Mouse (Mus musculus) heart, embryonic 15.5 days (tissue): ENCODE measurements around the gene Cul7. TPM values are rescaled to one million over a fixed set of nuclear protein-coding genes. Genes with fewer than 3 reads are reported as not detected.
A peak's percentile ranks its signal among the peaks of the same experiment; 100 is the strongest.

Source experiments
- ATAC-seq: fragments of 200-750 bp; cut with Nextera tagmentation; replicated peaks from 2 replicates; pipeline ENCODE4 v1.8.0; 2017; ENCODE audit warnings: low read depth, moderate TSS enrichment; ENCODE audit not compliant: insufficient number of reproducible peaks, insufficient read depth, low FRiP score
- H3K27ac ChIP-seq: fragments of 300-500 bp; sonication (generic); 2 replicates; pipeline ENCODE4 v1.5.1; 2015; ENCODE audit warnings: mild to moderate bottlenecking, inconsistent platforms
- H3K27me3 ChIP-seq: fragments of 300-500 bp; sonication (generic); 2 replicates; pipeline ENCODE4 v1.6.1; 2015; ENCODE audit warnings: inconsistent platforms
- H3K36me3 ChIP-seq: fragments of 300-500 bp; sonication (generic); 2 replicates; pipeline ENCODE4 v1.6.1; 2015; ENCODE audit warnings: mild to moderate bottlenecking, inconsistent platforms
- H3K4me1 ChIP-seq: fragments of 300-500 bp; sonication (generic); replicated peaks from 2 replicates; pipeline ENCODE4 v1.6.1; 2015; ENCODE audit warnings: inconsistent platforms
- H3K4me2 ChIP-seq: fragments of 300-500 bp; sonication (generic); 2 replicates; pipeline ENCODE4 v1.6.1; 2015; ENCODE audit warnings: inconsistent platforms, mild to moderate bottlenecking, moderate library complexity
- H3K4me3 ChIP-seq: fragments of 300-500 bp; sonication (generic); 2 replicates; pipeline ENCODE4 v1.5.1; 2015; ENCODE audit warnings: mild to moderate bottlenecking, inconsistent platforms
- H3K9ac ChIP-seq: fragments of 300-500 bp; sonication (generic); 2 replicates; pipeline ENCODE4 v1.6.1; 2015; ENCODE audit warnings: mild to moderate bottlenecking, inconsistent platforms
- H3K9me3 ChIP-seq: fragments of 300-500 bp; sonication (generic); replicated peaks from 2 replicates; pipeline ENCODE4 v1.6.1; 2016; ENCODE audit warnings: inconsistent platforms
- WGBS: fragments of 180-500 bp; shearing (Covaris S2); methylation state at CpG from one replicate; pipeline ENCODE4 v1.1.7; 2015; ENCODE audit warnings: mixed read lengths; 5-methylcytosine and 5-hydroxymethylcytosine counted together
- polyA plus RNA-seq: library from polyadenylated mRNA; unstranded; fragments of >200 nt; fragmentation: Nextera tagmentation; extraction: Ambion mirVana; gene quantifications from 2 replicates; pipeline ENCODE4 v1.2.1, GENCODE M21; 2015

The Cul7 gene
- polyA plus RNA-seq, 1 experiment from 2014 or later, result 32.8 TPM

DNA sequence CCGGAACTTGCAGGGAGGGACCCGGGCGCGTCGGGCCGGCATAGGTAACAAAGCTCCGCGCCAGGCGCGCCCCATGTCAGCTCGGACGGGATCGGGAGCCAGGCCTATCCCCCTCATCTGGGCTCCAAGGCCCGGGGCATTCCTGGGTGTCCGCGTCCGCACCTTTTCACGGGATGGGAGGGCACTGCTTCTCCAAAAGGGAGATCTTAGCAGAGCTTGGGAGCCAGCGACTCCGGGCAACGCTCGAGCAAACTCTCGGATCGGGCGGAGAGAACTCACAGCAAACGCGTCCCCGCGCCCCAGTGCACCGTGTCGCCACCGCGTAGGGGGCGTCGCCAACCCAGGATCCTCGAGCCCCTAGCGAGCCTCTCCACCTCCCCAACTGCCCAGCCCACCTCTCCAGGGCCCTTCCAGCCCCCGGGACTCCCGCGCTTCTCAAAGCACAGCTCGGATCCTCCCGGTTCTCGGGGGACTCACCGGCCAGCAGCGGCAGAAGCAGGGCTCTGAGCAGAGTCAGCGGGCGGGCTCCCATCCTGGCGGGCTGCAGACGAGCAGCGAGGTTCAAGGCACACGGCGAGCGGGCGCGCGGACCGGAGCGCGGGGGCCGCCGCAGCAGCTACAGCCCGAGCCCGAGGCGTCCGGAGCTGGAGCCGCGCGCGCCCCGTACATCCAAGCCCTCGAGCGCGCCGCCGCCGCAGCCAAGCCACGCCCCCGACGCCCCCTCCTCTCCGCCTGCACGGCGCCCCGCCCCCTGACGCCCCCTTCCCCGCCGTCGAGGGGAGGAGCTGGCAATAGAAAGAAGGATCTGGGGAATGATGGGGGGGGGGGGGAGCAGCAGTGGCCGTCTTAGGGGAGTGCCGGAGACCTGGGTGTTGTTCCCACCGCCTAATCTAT is 21.1 kb upstream of the Cul7 start, which contains the start of gene Ptk7:
Gene Ptk7, minus strand, starts transcription at position 714 of the 894 bp plus-strand sequence.
- Histone ChIP-seq H3K9ac (peak within 1 kb of the TSS; percentile 98), H3K4me1 (peaks cover 43% of the 10 kb centered on the region), H3K4me2 (peak within 1 kb of the TSS; percentile 73), H3K27ac (peak within 1 kb of the TSS; percentile 96), H3K27me3 (no peaks in the 10 kb centered on the region), H3K9me3 (no peaks in the 10 kb centered on the region), H3K36me3 (peaks cover 14% of the 10 kb centered on the region), H3K4me3 (peak within 1 kb of the TSS; percentile 93)
- under 1% methylated on average over 82 of the region's 90 CpGs for WGBS
- ATAC-seq, result peak; percentile 71

DNA sequence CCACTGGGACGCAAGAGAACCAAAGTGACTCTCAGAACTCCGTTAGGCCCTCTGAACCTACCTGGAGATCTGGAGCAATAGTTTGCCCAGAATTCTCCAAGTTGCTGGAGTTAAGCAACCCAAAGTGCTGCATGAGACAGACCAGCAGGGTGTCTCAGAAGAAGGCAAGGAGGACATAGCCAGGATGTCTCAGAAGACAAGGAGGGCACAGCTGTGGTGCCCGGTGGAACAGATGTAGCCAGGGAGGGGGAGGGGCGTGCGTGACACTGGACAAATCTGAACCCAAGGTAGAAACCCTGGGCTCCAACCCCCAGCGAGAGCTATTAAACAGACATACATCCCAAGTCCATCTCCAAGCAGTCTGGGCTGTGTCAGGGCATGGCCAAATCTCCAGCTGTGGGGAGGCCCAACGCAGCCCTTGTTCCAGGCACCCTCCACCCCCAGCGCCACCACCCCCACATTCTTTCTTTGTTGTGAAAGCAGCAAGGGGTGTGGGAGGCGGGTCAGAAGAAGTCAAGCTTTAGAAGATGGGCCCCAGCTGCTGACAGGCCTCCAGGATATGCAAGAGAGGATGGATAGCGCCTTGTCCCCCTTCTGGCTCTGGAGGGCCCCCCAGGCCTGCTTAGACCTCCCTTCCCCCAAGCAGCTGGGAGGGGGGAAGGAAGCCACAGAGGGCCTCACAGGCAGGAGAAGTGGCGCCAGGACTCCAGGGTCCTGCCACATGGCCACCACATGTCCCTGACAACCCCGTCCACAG is 20.3 kb upstream of the Cul7 start:
- Histone ChIP-seq H3K4me3 (peak overlapping the region; percentile 93), H3K27ac (peak overlapping the region; percentile 96), H3K9me3 (no peaks in the 10 kb centered on the region), H3K36me3 (peaks cover 14% of the 10 kb centered on the region), H3K9ac (peak overlapping the region; percentile 98), H3K4me2 (peak overlapping the region; percentile 73), H3K27me3 (no peaks in the 10 kb centered on the region), H3K4me1 (peaks cover 34% of the 10 kb centered on the region)
- whole genome bisulfite sequencing, result 10% methylated on average over 12 of the region's 12 CpGs
- ATAC-seq, result peak; percentile 56

DNA sequence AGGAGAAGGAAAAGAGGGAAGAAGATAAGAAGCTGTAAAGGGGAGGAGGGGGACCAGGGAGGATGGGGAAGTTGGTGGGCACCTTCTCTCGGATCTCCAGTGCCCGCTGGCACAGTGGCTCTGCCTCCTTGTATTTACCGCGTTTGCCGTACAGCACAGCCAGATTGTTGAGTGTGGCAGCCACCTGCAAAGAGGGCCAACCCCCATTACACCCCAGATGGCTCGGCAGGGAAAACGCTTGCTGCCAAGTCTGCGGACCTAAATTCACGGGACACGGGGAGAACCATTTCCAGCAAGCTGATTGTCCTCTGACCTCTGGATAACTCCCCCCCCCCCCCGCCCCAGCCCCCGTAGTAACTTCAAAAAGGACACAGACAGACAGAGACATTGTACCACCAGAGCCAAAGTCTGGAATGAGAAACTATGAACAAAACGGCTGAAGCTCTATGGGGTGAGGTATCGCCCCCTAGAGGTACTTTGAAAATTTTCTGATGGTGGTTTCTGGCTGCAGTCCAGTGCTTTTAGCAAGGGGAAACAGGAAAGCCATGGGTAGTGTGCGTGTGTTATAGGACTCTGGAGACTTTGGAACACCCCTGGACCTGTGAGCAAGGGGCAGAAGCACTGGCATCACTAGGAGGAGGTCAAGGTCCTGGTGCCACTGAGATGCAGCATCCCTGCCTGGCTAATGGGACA is 13.2 kb upstream of the Cul7 start:
- H3K27ac ChIP-seq, result 0 out of 2 replicates have a peak overlapping the region, but pooled peaks have one; percentile 2
- WGBS, result 18% methylated on average over 15 of the region's 15 CpGs
- H3K27me3 ChIP-seq, result no peaks in the 10 kb centered on the region
- ATAC-seq, result no peak
- H3K36me3 ChIP-seq, result peaks cover 32% of the 10 kb centered on the region
- no peaks in the 10 kb centered on the region for H3K9me3 ChIP-seq
- peak overlapping the region; percentile 50 for H3K4me2 ChIP-seq
- H3K9ac ChIP-seq, result no peak overlapping the region
- no peak overlapping the region; the same call in 1 of the 2 replicates for H3K4me3 ChIP-seq
- H3K4me1 ChIP-seq, result peaks cover 8% of the 10 kb centered on the region

DNA sequence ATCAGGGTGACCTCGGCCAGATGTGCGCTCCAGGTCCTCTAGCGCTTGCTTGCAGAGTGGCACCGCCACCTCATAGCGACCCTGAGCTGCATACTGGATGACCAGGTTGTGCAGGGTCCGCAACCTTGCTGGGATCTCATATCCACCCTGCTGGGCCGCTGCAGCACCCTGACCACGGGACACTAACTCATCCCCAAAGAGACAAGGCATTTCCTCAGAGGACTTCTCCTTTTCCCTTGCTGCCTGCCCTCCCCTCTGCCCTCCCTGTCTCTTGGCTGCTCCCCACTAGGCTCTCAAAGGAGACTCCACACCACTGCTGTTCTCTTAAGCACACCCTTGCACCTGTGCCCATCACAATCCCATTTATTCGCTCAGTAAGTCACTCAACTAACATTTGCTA is 10.2 kb upstream of the Cul7 start:
- 83% methylated on average over 7 of the region's 9 CpGs for WGBS
- Histone ChIP-seq H3K4me1 (peaks cover 17% of the 10 kb centered on the region), H3K9ac (no peak overlapping the region), H3K9me3 (no peaks in the 10 kb centered on the region), H3K27me3 (no peaks in the 10 kb centered on the region), H3K4me2 (no peak overlapping the region), H3K36me3 (peaks cover 31% of the 10 kb centered on the region), H3K4me3 (no peak overlapping the region), H3K27ac (no peak overlapping the region)
- ATAC-seq, result no peak

DNA sequence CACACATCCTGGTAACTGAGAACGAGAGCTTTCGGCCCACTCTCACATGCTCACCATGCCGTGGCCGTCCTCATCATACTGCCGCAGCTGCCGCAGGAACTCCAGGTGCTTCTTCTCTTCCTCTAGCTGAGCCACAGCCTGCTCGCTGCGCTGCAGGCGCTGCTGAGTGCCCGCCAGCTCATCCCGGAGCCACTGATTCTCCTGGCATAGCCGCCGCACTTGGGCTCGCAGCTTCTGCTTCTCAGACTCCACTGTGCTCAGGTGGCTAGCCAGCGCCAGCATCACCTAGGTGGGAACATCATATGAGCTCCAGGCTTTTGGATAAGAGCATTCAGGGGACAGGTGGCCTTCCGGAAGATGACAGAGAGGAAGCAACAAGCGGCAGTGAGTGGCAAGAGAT is 8.1 kb upstream of the Cul7 start:
- peaks cover 22% of the 10 kb centered on the region for H3K4me1 ChIP-seq
- H3K36me3 ChIP-seq, result peaks cover 31% of the 10 kb centered on the region
- no peak overlapping the region for H3K9ac ChIP-seq
- no peaks in the 10 kb centered on the region for H3K9me3 ChIP-seq
- ATAC-seq, result no peak
- no peak overlapping the region for H3K4me3 ChIP-seq
- no peak overlapping the region for H3K27ac ChIP-seq
- no peak overlapping the region for H3K4me2 ChIP-seq
- 90% methylated on average over 17 of the region's 17 CpGs for WGBS
- H3K27me3 ChIP-seq, result no peaks in the 10 kb centered on the region

DNA sequence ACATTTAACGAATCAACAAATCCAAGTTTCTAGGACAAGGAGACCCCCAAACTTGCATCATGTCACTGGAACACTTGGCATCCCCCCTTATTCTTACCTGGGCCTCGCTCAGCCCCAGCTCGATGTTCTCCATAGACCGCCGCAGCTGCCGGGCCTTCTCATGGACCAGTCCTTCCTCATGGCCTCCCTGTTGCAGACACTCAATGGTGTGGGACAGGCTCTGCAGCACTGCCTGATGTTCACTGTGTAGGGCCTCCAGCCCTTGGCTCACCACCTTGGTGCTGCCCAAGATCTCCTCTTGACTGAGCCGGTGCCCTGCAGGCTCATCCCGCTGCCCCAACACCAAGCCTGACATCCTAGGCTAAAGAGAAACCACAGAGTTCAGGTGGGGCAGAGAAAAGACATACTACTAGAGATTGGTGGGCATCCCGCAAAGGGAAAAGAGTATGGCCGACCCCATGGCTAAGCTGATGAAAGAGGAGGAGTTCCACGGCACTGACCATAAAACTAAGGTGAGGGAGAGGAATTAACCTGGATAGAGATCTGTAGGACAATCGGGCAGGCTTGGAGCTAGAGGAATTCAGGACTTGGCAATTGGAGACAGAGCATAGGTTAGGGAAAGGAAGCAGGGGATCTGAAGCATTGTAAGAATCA is 5.9 kb upstream of the Cul7 start:
- peak overlapping the region; percentile 79 for H3K4me3 ChIP-seq
- peaks cover 23% of the 10 kb centered on the region for H3K4me1 ChIP-seq
- peak overlapping the region; percentile 80 for H3K4me2 ChIP-seq
- no peaks in the 10 kb centered on the region for H3K9me3 ChIP-seq
- H3K9ac ChIP-seq, result 0 out of 2 replicates have a peak overlapping the region, but pooled peaks have one; percentile 72
- ATAC-seq, result no peak
- H3K27ac ChIP-seq, result no peak overlapping the region
- H3K27me3 ChIP-seq, result no peaks in the 10 kb centered on the region
- peaks cover 38% of the 10 kb centered on the region for H3K36me3 ChIP-seq
- WGBS, result 88% methylated on average over 12 of the region's 12 CpGs

DNA sequence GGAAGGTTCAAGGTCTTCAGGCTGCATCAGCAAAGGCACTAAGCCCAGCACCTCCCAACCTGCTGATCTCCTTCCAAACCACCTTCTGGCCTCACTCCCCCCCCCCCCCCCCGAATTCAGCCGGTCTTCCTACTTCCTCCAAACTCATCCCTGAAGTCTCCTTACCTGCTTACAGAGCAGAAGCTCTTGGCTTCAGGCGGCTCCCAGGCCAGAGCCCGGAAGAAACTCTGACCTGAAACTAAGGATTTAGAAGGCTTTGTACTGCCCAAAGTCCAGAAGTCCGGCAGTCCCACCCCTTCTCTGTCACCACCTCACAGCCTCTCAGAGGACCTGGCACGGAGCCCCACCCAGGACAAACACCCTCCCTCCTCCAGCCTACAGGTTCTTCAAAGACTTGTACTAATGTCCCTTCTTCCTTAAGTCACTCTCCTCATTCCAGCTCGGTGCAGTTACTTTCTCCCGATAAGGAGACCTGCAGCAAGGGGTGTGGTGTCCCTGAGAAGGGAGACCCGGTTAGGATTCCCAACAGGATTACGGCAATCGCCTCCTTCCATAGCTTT is 5.1 kb upstream of the Cul7 start:
- no peaks in the 10 kb centered on the region for H3K9me3 ChIP-seq
- no peak for ATAC-seq
- no peaks in the 10 kb centered on the region for H3K27me3 ChIP-seq
- H3K36me3 ChIP-seq, result peaks cover 31% of the 10 kb centered on the region
- peak overlapping the region; percentile 77 for H3K27ac ChIP-seq
- peak overlapping the region; percentile 72 for H3K9ac ChIP-seq
- 7% methylated on average over 11 of the region's 11 CpGs for WGBS
- peak overlapping the region; percentile 79 for H3K4me3 ChIP-seq
- H3K4me2 ChIP-seq, result peak overlapping the region; percentile 80
- H3K4me1 ChIP-seq, result peaks cover 29% of the 10 kb centered on the region

DNA sequence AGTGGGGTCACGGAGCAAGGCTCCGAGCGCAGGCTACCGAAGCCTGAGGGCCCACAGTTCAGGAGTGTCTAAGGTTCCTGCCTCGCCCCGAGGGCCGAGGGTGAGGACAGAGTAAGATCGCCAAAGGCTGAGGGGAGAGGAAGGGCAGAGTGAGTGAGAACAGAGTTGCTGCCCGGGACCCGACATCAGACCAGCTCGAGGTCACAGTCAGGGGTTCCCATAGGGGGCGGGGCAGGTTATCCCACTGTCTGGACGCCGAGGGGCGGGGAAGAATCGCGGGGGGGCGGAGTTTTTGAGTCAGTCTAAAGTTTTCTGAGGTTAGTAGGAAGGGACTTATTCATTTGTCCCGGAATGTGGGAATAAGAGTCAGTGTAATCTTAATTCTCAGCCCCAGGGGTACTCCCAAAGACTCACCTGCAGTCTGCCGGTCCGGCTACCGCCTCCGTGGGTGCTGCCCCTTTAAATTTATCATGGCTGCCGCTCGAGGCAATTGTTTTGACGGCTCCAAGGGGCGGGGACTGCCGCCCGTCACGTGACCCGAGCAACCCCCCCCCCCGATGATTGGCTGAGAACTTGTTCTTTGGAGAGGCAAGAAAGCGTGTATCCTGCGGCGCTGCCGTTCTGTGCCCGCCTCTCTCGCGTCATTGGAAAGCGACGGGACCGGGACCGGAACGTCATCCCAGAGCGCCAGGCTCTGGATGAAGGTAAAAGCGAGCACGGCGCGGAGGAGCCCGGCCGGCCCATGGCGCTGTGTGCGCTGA is 4.4 kb upstream of the Cul7 start, which contains the start of the genes Klc4 and Mrpl2:
Gene Klc4, minus strand, starts transcription at position 462 of the 761 bp plus-strand sequence.
Gene Mrpl2, plus strand, starts transcription at position 669 of the 761 bp plus-strand sequence.
- WGBS, result under 1% methylated on average over 53 of the region's 53 CpGs
- Histone ChIP-seq H3K4me1 (peaks cover 30% of the 10 kb centered on the region), H3K4me2 (peak within 1 kb of the TSS; percentile 80)

DNA sequence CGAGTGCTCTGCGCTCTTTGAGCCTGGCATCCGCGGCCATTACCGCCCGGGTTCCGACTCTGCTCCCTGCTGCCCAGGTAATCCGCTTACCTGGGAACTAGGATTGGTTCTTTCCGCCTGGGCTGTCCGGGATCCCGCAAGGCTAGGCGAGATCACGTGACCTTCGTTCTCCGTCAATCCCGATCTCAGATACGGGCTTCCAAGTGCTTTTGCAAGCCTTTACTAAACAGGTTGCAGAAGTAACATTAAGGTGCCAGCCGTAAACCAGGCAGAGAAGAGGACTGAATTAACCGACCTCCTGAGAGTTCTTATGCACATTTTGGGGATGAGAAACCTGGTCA is 3.8 kb upstream of the Cul7 start:
- WGBS, result under 1% methylated on average over 19 of the region's 19 CpGs
- H3K36me3 ChIP-seq, result peaks cover 18% of the 10 kb centered on the region; the same call in 1 of the 2 replicates
- H3K27me3 ChIP-seq, result no peaks in the 10 kb centered on the region
- no peak; the same call in none of the 2 replicates for ATAC-seq
- peaks cover 35% of the 10 kb centered on the region for H3K4me1 ChIP-seq
- peak overlapping the region; percentile 83 for H3K9ac ChIP-seq
- no peaks in the 10 kb centered on the region for H3K9me3 ChIP-seq
- peak overlapping the region; percentile 69 for H3K4me2 ChIP-seq
- H3K27ac ChIP-seq, result peak overlapping the region; percentile 86
- H3K4me3 ChIP-seq, result peak overlapping the region; percentile 79

More for the DNA sequence above, 4.4 kb upstream of the Cul7 start, which contains the start of the genes Klc4 and Mrpl2:
- H3K36me3 ChIP-seq, result peaks cover 23% of the 10 kb centered on the region; the same call in 1 of the 2 replicates
- peak; percentile 53 for ATAC-seq
- H3K27me3 ChIP-seq, result no peaks in the 10 kb centered on the region
- H3K27ac ChIP-seq, result peak within 1 kb of the TSS; percentile 86
- H3K4me3 ChIP-seq, result peak within 1 kb of the TSS; percentile 79
- H3K9ac ChIP-seq, result peak within 1 kb of the TSS; percentile 83
- H3K9me3 ChIP-seq, result no peaks in the 10 kb centered on the region
